Mouse (Mus musculus) ES-Bruce4 (cell line): ENCODE measurements around the gene Atp5s. TPM values are rescaled to one million over a fixed set of nuclear protein-coding genes. Genes with fewer than 3 reads are reported as not detected.
A peak's percentile ranks its signal among the peaks of the same experiment; 100 is the strongest.

Experiments used
- H3K27ac ChIP-seq: 2 replicates; pipeline ENCODE4 v1.5.1; 2012; ENCODE audit warnings: low read length, inconsistent platforms; ENCODE audit not compliant: insufficient read depth
- H3K27me3 ChIP-seq: 2 replicates; pipeline ENCODE4 v1.6.1; 2012; ENCODE audit warnings: mild to moderate bottlenecking, low read length, inconsistent platforms; ENCODE audit not compliant: control insufficient read depth, poor library complexity, insufficient read depth, severe bottlenecking
- H3K36me3 ChIP-seq: 2 replicates; pipeline ENCODE4 v1.6.1; 2012; ENCODE audit warnings: inconsistent platforms, mild to moderate bottlenecking, low read length, moderate library complexity; ENCODE audit not compliant: control insufficient read depth, poor library complexity, insufficient read depth, severe bottlenecking
- H3K4me1 ChIP-seq: one replicate; pipeline ENCODE4 v1.8.1; 2011; ENCODE audit warnings: low read length; ENCODE audit not compliant: control insufficient read depth, insufficient read depth
- H3K4me3 ChIP-seq: 2 replicates; pipeline ENCODE4 v1.5.1; 2011; ENCODE audit warnings: low read depth, mild to moderate bottlenecking, low read length
- H3K9ac ChIP-seq: 2 replicates; pipeline ENCODE4 v1.6.1; 2012; ENCODE audit warnings: low read depth, mild to moderate bottlenecking, inconsistent platforms; ENCODE audit not compliant: poor library complexity, severe bottlenecking
- H3K9me3 ChIP-seq: replicated peaks from 2 replicates; pipeline ENCODE4 v1.6.1; 2012; ENCODE audit warnings: mild to moderate bottlenecking, low read length, inconsistent platforms; ENCODE audit not compliant: control insufficient read depth, poor library complexity, insufficient read depth, severe bottlenecking
- CTCF ChIP-seq: IDR thresholded peaks from one replicate; pipeline ENCODE4 v1.8.1; 2011; ENCODE audit warnings: low read depth, low read length
- EP300 ChIP-seq: IDR thresholded peaks from 2 replicates; pipeline ENCODE4 v1.6.1; 2011; ENCODE audit warnings: low read depth, low read length; ENCODE audit not compliant: insufficient read depth
- POLR2A ChIP-seq: IDR thresholded peaks from one replicate; pipeline ENCODE4 v1.8.1; 2011; ENCODE audit warnings: low read length; ENCODE audit not compliant: insufficient read depth
- polyA plus RNA-seq: library from polyadenylated mRNA; stranded (reverse); fragments of >200 nt; gene quantifications from 2 replicates; pipeline ENCODE4 v1.2.4, GENCODE M21; 2011; ENCODE audit warnings: low read depth; ENCODE audit not compliant: missing spikeins, insufficient read depth, insufficient read length

The Atp5s gene
- polyA plus RNA-seq, 1 experiment: 28.4 TPM

DNA sequence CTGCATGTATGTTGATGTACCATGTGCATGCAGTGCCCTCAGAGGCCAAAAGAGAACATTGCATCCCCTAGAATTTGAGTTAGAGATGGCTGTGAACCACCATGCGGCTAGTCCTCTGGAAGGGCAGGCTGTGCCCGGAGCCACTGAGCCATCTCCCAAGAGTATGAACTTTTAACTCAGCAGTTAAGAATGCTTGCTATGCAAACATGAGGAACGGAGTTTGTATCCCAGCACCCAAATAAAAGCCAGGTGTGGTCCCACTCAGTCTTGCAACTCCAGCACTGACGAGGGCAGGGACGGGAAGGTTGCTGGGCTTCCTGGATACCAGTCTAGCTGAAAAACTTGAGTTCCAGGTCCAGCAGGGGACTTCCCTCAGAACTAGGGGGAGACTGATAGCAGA is 17.2 kb downstream of the Atp5s start:
- H3K9ac ChIP-seq: no peak overlapping the region
- no peaks in the 10 kb centered on the region for H3K27me3 ChIP-seq
- TF ChIP-seq EP300: no peak
- no peak for TF ChIP-seq CTCF
- TF ChIP-seq POLR2A: no peak
- H3K27ac ChIP-seq: no peak overlapping the region
- no peaks in the 10 kb centered on the region for H3K36me3 ChIP-seq
- no peaks in the 10 kb centered on the region for H3K4me1 ChIP-seq
- no peaks in the 10 kb centered on the region for H3K9me3 ChIP-seq
- H3K4me3 ChIP-seq: no peak overlapping the region

DNA sequence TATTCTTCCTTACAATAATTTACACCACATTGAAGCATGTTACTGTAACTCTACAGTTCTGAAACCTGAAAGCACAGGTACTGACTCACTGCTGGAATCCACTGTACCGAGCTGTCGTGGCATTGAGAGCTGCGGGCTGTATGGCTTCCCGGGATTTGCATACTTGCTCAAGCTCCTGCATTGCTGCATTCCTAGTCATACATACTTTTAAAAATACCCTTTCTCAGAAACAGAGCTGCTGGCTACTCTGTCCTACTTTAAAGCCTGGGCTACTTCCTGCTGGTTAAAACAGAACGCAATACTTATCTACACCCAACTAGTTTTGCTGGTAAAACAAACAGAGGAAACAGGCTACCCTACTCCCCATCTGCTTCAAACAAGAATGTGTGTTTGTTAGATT is 19.4 kb downstream of the Atp5s start:
- no peak for TF ChIP-seq EP300
- TF ChIP-seq CTCF: no peak
- TF ChIP-seq POLR2A: no peak
- no peaks in the 10 kb centered on the region for H3K4me1 ChIP-seq
- H3K36me3 ChIP-seq: no peaks in the 10 kb centered on the region
- no peak overlapping the region for H3K4me3 ChIP-seq
- H3K27me3 ChIP-seq: no peaks in the 10 kb centered on the region
- H3K9ac ChIP-seq: no peak overlapping the region
- no peaks in the 10 kb centered on the region for H3K9me3 ChIP-seq
- H3K27ac ChIP-seq: no peak overlapping the region

GRCm38 (mm10) chr12:69751864-69752341 is 27.2 kb downstream of the Atp5s start:
- Histone ChIP-seq H3K27me3 (no peaks in the 10 kb centered on the region), H3K4me1 (no peaks in the 10 kb centered on the region), H3K36me3 (no peaks in the 10 kb centered on the region), H3K9ac (no peak overlapping the region), H3K9me3 (no peaks in the 10 kb centered on the region), H3K4me3 (no peak overlapping the region), H3K27ac (no peak overlapping the region)
- TF ChIP-seq CTCF (no peak), POLR2A (no peak), EP300 (no peak)

DNA sequence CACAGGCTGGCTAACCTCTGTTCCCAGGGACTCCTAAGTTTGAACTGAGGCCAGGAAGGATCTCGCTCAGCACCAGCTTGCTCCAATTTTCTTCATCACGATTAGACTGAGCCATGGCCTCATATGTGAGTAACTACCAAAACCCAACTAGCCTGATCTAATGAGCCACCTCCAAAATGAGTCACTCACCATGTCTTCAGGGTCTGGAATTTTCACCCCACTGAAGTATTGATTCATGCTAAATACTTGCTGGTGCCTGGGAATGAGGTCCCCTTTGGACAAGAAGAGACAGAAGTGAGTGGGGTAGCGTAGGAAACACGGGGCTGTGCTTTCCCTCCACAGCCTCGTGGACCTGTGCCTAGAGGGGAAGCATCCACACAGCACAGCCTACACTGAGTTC is 29.2 kb downstream of the Atp5s start:
- Histone ChIP-seq H3K4me3 (no peak overlapping the region), H3K4me1 (no peaks in the 10 kb centered on the region), H3K27me3 (no peaks in the 10 kb centered on the region), H3K9me3 (no peaks in the 10 kb centered on the region), H3K36me3 (no peaks in the 10 kb centered on the region), H3K27ac (no peak overlapping the region), H3K9ac (no peak overlapping the region)
- TF ChIP-seq POLR2A (no peak), EP300 (no peak), CTCF (no peak)

DNA sequence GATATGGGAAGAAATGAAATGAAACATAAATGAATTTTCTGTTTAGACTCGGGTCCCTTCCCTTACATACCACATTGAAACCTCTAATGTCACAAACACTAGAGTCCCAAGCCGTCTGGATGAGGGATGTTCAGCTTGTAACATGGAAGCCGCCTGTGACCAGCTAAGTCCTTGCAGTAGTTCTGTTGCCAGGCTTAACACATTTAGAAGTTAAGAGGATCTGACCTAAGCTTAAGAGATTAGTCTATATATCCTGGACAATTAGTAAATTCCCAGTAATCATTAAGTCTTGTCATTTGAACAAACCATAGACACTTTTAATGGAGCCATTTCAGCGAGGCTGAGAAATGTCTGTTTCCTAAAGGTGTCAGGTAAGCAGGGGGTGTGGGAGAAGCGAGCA is 31.3 kb downstream of the Atp5s start:
- Histone ChIP-seq H3K36me3 (no peaks in the 10 kb centered on the region), H3K9me3 (no peaks in the 10 kb centered on the region), H3K27me3 (no peaks in the 10 kb centered on the region), H3K9ac (no peak overlapping the region), H3K4me1 (no peaks in the 10 kb centered on the region), H3K4me3 (no peak overlapping the region), H3K27ac (no peak overlapping the region)
- no peak for TF ChIP-seq POLR2A
- TF ChIP-seq EP300: no peak
- no peak for TF ChIP-seq CTCF

DNA sequence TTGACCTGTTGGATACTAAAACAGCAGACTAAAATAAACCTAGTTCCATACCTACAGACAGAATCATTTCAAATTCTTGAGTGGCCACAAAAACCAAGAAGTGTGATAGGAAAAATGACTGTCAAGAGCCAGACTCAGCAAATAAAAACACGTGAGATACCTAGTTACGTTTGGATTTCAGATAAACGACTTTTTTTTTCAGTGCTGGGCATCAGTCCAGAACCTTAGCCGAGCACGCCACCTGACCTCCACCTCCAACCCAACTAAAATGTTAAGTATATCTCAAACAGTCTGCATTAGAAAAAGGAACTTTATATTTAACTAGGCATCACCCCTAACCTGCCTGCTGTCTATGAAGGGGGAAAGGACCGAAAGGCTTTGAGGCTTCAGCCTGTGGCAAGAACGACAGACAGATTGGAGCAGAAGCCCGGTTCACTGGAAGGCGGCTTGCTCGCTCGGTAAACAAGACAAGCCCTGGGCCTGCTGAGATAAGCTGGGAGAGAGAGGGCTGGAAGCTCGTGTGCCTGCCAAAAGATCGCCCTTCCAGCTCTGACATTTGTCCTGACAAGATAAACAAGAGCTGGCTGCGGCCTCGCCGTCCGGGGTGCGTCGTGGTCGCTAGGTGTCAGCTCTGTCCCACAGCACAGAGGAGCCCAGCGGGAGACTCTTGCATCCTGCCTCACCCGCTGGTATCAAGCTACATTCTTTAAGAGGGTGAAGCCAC is 32.8 kb downstream of the Atp5s start:
- no peaks in the 10 kb centered on the region for H3K36me3 ChIP-seq
- H3K9ac ChIP-seq: no peak overlapping the region; the same call in 1 of the 2 replicates
- no peak overlapping the region for H3K27ac ChIP-seq
- H3K4me1 ChIP-seq: no peaks in the 10 kb centered on the region
- no peaks in the 10 kb centered on the region for H3K9me3 ChIP-seq
- no peak for TF ChIP-seq POLR2A
- peak; percentile 70; the same call in 1 of the 2 replicates for TF ChIP-seq EP300
- TF ChIP-seq CTCF: peak; percentile 77
- H3K4me3 ChIP-seq: no peak overlapping the region
- no peaks in the 10 kb centered on the region for H3K27me3 ChIP-seq
